Mouse (Mus musculus): ENCODE results near the gene Glcci1.
A peak's percentile ranks its signal among the peaks of the same experiment; 100 is the strongest.
"Not testable (repeated sequence)": the region's sequence is repeated elsewhere in the genome, so short reads cannot be mapped to it uniquely, and the experiment has no call there.

Glcci1 gene

DNA sequence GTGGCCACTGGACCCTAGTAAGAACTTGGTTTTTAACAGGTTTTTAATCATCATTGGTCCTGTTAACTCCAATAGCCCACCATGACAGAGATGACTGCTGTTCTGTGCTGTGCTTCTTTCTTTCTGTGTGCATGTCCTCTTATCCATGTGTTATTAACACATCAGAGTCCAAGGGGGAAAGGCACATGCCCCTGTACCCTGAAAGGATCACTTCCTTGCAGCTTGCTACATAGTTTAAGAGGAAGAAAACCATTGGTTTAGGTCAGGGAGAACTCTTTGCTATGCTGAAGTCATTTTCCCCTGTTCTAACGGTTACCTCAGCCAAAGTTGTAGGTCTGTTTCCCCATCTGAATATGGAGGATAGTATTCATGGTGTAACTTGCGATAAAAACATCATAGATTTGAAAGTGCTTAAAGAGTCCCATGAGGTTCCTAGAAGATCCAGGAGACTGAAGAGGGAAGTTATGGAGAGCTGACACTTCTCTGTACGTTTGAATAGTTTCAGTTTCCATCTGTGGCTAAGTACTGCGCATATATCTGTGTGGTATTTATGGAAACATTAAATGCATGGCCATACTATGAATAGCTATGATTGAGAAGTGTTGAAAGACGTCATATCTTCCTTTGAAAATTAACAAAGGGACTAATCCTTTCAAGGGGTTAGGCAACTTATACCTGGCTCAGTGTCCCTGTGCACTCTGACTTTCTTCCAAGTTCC, 14.1 kb upstream of the Glcci1 start:
- no peak for DNase-seq (ENCODE audit: low spot score in 2 of 2)

DNA sequence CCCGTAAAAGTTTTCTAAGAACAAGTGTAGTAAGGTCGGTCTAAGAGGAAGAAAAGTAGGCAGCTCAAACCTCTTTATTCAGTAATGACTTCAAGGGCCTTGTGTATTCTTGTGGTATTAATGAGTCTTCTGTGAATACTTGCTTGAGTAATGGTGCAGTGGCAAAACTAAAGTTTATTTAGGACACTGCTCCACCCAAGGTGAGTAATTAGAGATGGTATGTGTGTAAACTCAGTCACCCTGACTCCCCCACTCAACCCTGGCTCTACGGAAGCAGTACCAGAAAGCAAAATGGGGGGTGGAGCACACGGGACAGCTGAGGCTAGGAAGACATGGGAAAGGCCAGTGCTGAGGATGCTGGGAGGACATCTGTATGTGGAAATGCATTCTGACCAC, 13.6 kb upstream of the Glcci1 start:
- DNase-seq (ENCODE audit: low spot score in 2 of 2) = no peak

DNA sequence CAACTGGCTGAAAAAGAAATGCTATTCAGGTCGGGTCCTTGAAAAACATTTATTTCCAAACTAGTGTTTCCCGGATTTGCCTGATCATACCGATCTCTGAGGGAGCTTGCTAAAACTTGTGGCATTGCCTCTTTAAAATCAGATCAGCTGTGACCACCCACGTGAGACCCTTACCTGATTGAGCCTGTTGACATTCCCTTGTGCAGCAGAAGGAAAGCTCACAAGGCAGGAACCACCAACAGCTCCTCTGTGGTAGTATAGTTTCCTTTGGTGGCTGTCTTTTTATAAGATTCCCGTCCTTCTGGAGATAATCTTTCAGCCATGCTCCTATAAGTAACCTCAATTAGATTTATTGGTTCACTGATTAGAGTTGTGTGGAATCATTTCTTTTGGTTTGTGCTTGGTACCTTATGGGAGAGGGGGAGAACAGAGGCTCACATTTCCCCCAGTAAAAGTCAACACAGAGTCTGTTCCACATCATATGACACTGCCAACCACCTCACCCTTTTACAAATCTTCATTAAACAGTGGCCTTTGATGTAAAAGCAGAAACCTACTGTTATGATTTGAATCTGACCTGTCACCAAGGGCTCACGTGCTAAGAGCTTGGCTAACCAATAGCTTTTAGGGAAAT, 12.0 kb upstream of the Glcci1 start:
- DNase-seq (ENCODE audit: low spot score in 2 of 2) = no peak

DNA sequence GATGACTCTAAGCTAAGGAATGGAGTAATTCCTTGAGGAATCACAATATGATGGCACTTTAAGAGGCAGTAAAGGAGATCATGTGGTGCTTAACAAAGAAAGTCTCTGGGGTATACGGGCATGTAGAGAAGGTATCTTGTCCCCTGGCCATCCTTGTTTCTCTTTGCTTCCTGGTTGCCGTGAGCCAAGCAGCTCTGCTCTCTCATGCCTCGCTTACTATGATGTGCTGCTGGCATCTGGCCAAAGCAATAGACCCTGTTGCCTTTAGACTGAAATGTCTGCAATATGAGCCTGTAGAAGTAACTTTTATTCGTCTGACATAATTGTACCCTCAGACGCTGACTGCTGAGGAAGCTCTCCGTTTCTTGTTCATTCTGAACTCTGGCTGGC, 11.5 kb upstream of the Glcci1 start:
- DNase-seq (ENCODE audit: low spot score in 2 of 2) = no peak

DNA sequence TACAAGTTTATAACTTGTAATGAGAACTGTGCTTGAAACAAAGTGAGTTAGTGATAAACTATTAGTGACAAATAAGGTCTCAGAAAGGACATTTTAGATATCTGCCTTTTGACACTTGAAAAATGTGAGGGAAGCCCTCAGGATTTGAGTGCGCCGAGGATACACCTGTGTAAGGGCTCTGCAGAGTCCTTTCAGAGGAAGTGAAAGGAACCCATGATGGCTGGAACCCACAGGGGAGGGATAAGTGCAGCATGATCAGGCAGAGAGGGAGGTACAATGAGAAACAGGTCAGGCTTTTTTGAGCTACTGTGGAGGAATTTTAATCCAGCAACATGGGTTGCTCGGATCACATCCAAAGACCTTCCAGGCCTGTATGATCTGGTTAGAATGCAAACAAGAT, 10.4 kb upstream of the Glcci1 start:
- DNase-seq (ENCODE audit: low spot score in 2 of 2) = no peak

DNA sequence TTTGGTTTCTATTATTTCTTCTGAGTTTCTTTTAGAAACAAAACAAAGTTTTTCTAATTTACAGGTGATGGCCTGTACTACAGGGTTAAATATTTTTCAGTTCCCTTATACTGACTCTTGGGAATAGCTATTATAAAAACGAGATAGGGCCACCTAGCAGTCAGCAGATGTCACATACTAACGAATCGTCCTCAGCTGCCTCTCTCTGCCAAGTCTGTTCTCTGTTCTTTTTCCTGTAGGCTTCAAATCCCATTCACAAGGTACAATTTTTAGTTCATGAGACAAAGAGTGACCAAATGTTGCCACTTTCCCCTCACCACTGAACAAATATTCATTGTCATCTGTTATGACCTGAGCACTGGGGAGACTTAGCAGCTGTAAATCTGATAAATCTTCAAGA, 5.4 kb upstream of the Glcci1 start:
- no peak for DNase-seq (ENCODE audit: low spot score in 2 of 2)

DNA sequence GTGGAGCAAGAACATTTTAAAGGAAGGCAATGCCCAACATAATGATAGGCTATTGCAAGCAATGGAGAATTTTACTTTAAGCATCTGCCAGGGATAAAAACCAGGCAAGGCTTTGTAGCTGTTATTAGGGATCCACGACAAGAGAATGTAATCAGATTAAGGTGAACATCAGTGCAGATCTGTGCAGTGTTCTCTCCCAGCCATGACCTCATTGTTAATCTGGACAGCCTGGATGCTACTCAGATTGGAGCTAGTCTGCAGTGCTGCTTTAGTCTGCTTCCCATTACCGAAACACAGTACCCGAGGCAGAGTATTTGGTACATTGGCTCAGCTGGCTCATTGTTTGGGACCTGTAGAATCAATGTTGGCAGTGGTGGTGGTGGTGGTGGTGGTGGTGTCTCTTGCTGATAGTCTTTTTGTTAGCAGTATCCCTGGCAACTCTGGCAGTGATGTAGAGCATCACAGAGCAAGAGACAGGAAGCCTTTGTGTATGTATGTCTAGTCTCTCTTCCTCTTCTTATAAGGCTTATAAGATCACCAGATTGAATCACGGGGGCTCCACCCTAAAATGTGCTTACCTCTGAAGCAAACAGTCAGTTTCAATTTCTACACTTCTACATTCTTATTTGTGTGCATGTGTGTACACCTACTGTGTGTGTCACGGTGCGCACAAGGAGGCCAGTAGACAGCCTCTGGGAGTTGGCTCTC, 4.7 kb upstream of the Glcci1 start:
- no peak for DNase-seq (ENCODE audit: low spot score in 2 of 2)

DNA sequence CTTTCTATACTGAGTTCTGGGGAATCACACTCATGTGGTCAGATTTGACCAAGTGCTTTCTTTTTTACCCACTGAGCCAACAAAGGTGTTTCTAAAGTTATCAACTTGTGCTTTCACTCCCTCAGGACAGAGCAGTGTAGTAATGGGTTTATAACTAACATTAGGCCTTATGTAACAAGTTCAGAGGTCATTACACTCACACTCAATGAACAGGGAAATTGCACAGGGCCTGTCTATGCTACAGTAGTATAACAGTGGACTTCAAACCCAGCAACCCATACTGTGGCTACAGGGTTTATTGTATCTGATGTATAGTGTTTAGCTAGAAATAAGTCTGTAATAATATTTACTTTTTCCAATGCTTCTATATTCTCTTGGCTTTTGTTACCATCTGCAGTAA, 2.8 kb upstream of the Glcci1 start:
- DNase-seq (ENCODE audit: low spot score in 2 of 2) = no peak

DNA sequence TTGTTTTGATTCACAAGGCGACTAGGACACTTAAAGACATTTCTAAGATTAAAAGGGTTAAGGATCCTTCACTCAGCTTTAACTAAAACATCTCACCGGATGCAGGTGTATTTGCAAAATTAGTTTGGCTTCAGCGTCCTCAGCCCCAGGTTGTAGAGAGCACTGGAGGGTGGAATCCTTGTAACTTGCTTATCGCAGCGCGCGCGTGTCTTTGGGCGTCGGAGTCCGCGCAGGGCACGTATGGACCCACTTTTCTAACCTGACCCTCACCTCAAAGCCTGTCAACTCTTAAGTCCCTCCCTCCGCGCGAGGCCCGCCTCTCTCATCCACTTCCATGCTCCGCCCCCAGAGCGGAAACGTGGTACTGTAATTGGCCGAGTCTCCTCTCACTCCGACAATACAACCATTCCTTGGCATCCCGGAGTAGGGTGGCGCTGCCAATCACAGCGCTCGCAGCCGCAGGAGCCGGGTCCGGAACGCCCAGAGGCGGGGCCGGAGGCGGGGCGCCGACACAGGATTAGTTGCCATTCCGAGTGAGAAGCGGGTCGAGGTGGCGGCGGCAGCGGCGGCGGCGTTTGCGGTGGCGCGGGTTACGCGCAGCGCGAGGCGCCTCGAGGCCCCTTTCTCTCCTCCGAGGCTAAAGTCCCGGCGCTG, 390 bp upstream of the Glcci1 start:
- peak; percentile 99 to 100 for DNase-seq (ENCODE audit: low spot score in 2 of 2)

DNA sequence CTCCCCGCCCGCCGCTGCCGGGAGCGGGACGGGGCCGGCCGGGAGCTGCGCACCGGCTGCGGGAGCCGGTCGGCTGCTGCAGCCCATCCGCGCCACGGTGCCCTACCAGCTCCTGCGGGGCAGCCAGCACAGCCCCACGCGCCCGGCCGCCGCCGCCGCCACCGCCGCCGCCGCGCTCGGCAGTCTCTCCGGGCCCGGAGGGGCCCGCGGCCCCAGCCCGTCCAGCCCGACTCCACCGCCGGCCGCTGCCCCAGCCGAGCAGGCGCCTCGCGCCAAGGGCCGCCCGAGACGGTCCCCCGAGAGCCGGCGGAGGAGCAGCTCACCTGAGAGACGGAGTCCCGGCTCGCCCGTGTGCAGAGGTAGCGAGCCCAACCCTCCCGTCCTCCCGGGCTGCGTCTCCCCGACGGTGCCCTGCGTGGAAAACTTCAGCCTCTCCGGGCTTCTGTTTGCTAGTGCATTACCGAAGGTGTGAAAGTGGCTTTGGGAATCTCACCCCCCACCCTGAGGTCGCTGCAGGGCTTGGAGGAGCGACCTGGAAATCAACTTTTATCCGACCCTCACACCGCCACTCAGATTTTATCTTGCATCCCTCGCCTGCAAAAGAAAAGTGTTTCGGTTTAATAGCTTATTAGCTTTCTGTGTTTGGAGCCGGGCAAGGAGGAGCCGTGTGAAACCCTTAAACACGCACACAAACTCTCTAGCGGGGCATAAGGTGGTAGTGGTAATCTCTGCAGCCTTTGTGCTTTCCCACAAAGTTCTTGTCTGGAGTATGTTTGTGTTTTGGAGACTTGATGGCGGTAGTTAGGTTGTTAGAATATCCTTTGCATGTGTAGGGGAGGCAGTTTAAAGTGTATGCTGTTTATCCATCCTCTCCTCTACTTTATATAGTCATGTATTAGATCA, 812 bp downstream of the Glcci1 start:
- DNase-seq (ENCODE audit: low spot score in 2 of 2) = peak; percentile 15 to 22

DNA sequence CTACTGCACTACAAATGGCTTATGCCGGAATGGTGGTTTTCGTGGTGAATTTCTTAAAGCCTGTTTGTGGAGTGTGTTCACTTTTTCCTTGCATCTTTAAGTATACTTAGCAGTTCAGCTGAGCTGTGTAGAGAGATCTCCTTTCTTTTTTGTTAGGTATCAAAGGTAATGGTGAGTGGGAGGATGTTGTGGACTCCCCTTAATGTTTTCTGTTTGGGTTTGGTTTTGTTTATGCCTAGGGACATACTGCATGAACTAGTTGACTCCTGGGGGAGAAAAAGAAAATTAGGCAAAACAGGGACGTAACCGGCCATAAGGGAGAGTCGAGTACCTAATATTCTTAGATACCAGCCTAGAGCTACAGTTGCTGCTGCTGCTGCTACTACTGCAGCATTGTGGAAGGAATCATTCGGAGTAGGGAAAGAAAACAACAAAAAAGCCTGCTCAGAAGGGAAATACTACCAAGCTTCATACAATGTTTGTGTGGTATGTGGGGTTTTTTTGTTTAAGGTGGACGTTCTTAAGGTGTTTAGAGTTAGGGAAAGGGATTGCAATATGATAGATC, 1.5 kb downstream of the Glcci1 start:
- no peak for DNase-seq (ENCODE audit: low spot score in 2 of 2)

DNA sequence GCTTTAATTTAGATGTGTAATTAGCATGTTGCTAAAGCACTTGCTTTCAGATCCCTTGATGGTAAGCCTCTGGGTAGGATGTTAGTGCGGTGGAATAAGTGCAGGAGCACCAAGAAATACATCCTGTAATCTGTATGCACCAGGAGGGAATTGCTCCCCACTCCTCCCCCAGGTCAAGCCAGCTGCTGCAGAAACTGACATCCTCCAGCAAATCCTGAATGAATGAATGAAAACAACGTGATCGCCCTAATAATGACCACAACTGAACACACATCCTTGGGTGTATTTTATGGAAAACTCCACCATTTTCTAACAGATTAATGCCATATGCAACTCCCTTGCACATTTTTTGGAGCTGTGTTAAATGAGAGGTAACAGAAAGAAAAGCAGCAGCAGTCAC, 2.0 kb downstream of the Glcci1 start:
- DNase-seq (ENCODE audit: low spot score in 2 of 2) = no peak

DNA sequence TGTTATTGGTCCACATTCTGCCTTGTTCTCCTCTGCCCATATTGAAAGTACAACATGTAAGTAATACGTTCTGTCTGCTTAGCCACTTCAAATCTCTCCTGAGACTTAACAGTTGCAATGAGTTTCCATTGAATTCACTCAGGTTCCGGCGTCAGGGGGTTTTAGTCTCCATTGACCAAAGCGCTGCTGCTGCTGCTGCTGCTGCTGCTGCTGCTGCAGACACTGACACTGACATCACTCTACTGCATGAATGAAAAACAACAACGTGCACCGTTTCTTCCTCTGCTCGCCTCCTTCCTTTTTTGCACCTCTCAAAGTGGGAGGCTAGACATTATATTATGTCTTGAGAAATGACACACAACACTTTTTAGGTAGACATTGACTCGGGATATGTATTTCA, 3.0 kb downstream of the Glcci1 start:
- no peak for DNase-seq (ENCODE audit: low spot score in 2 of 2)

DNA sequence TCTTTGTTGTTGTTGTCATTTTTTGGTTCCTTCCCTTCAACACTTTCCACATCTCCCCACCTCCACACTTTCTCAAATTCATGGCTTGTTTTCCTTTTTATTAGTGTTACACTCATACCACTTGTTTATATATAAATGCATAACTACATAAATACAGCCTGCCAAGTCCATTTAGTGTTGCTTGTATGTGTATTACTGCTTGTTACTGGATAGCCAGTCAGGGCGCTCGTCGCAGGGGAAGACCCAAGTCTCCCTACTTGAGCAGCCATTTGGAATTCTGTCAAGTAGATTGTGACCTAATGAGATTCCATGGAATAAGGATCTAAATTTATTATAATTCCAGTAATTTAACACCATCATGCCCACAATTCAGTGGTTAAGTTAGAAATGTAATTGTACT, 10.3 kb downstream of the Glcci1 start:
- DNase-seq (ENCODE audit: low spot score in 2 of 2) = no peak

DNA sequence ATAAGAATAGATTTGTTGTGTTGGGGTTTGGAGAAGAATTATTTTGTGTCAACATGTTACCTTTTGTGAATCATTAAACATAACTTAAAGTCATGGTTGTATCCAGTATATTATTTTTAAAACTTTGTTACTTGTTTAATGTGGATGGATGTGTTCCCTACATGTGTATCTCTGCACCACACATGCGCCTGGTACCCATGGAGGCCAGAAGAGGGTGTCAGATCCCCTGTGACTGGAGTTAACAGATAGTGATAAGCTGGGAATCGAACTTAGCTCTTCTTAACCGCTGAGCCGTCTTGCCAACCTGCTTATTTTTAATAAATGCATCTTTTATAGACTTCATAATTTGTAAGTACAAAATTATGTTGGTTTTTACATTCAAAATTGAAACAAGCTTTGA, 11.8 kb downstream of the Glcci1 start:
- no peak for DNase-seq (ENCODE audit: low spot score in 2 of 2)

DNA sequence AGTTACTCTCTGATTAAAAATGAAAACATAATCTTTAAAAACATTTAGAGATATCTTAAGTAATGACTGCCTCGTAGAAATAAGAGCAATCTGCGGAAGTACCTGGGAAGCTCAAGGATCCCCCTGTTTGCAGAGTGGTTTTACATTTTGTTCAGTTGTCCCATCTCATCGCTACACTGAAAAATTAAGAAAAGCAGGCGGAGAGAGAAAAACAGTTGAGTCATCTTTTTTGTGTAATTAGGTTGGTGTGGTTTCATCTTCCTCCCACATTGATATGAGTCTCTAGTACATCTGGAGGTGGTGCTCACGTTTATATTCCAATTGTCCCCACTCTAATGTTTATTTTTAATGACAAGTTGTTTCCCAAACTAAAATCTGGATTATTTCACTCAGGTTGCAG, 15.3 kb downstream of the Glcci1 start:
- no peak for DNase-seq (ENCODE audit: low spot score in 2 of 2)

DNA sequence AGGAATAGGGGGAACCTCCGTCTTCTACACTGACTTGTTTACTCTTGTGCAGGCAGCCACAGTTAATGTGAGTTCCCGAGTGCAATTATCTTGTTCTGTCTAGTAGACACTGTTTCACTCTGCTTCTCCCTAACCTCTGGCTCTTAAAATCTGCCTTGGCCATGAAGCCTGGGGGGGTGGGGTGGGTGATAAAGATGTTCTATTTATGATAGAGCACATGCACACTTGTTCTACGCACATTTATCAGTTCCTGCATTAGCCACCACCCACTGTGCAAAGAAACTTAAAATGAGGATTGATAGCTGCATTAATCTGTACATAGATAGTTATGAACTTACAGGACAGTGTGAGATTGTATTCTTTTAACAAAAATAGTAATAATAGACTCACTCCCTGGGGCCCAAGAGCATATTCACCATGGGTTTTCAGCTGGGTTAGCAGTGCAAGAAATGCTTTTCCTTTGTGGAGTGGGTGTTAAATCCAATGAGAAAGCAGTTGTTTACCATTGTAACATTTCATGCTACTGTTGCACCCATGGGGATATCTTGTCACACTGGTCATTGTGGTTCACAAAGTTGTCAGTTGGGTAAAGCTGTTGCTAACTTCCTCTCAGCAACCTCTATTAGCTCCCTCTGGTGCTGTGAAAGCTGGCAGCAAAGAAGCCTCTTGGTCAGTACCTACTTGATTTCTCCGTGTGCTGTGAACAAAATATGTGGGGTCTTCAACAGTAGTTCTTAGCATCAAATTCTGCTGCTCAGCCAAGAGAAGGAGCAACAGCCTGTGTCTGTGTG, 21.9 kb downstream of the Glcci1 start:
- DNase-seq (ENCODE audit: low spot score in 2 of 2) = no peak

DNA sequence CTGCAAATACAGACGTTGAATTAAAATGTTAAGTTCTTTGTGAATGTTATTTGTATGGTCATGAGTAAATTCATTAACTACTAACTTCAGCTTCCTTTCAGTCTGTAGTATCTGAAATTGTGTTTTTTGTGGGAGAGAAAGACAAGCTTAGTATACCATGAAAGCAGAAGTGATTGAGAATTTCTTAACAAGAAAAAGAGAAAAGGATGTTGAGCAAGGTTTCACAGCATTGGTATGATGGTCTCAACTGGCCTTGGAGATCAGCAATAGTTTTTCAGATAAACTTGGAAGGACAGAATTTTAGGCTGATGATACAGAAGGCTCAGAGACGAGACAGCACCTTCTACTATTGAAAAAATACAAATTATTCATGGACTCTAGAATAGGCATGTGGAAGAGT, 27.5 kb downstream of the Glcci1 start:
- DNase-seq (ENCODE audit: low spot score in 2 of 2) = no peak

DNA sequence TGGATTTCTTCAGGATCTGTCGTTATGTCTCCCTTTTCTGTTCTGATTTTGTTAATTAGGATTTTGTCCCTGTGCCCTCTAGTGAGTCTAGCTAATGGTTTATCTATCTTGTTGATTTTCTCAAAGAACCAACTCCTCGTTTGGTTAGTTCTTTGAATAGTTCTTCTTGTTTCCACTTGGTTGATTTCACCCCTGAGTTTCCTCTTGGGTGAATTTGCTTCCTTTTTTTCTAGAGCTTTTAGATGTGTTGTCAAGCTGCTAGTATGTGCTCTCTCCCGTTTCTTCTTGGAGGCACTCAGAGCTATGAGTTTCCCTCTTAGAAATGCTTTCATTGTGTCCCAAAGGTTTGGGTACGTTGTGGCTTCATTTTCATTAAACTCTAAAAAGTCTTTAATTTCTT, 32.1 kb downstream of the Glcci1 start:
- DNase-seq (ENCODE audit: low spot score in 2 of 2) = not testable (repeated sequence)

DNA sequence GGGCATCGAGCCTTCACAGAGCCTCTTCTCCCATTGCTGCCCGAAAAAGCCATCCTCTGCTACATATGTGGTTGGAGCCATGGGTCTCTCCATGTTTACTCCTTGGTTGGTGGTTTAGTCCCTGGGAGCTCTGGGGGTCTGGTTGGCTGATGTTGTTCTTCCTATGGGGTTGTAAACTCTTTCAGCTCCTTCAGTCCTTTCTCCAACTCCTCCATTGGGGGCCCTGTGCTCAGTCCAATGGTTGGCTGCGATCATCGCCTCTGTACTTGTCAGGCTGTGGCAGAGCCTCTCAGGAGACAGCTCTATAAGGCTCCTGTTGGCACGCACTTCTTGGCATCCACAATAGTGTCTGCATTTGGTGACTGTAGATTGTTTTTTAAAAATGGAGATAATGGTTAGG, 35.4 kb downstream of the Glcci1 start:
- DNase-seq (ENCODE audit: low spot score in 2 of 2) = no peak

DNA sequence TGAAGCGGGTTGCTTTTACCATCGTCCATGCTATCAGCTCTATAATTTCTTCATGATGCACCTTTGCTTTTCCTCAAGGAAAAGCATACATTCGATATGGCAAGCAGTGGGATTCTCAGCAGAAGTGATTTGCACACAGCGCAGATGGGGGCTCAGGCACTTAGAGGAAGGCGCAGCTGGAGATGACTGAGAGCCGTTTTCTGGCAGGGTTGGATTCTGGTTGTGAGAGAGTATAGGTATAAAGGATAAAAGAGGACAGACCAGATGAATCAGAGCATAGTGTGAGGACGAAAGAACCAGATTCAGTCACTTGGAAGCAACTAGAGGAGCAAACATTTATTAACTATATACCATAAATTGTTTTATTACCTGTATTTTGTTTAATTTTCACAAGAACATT, 36.4 kb downstream of the Glcci1 start:
- no peak for DNase-seq (ENCODE audit: low spot score in 2 of 2)

Measured in frontal cortex, postnatal 14 days (tissue).